Mouse (Mus musculus): ENCODE measurements around the gene Prr7. TPM values are rescaled to one million over a fixed set of nuclear protein-coding genes. Genes with fewer than 3 reads are reported as not detected.

The Prr7 gene
- polyA plus RNA-seq, 1 experiment from 2014 or later: 0.13 TPM

DNA sequence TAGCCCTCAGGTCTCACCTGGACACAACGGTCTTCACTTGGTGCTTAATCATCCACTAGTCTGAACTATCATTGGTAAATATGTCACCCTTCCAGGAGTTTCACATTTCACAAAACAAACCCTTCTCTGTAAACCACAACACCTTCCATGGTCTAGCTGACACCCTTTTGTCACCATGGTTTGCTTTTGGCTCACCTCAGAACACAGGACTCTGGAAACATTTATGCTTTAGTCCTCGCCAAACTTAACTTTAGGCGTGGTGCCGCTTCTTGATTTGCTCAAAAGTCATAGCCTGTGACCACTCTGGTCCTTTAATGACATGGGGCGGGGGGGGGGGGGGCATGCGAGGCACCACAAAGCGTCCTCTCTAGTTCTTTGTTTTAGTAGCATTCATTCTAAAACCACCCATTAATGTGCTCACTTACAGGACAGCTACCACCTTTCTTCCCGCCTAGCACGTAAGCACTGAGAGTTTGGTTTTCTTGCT lies 20.2 kb upstream of the Prr7 start:
- Histone ChIP-seq H3K4me2 (replicated peaks; ENCODE audit: low read depth) (peak overlapping the region; percentile 48), H3K4me3 (ENCODE audit: low read depth, low read length) (peak overlapping the region; percentile 64), H3K9me3 (ENCODE audit: control insufficient read depth, low read length) (no peaks in the 10 kb centered on the region), H3K27ac (replicated peaks) (peak overlapping the region; percentile 97), H3K4me1 (replicated peaks; ENCODE audit: control insufficient read depth, insufficient read depth) (no peaks in the 10 kb centered on the region; the same call in 1 of the 2 replicates), H3K36me3 (ENCODE audit: control insufficient read depth, insufficient read depth, low read length) (no peaks in the 10 kb centered on the region), H3K27me3 (ENCODE audit: control insufficient read depth, insufficient read depth, low read length) (no peaks in the 10 kb centered on the region), H3K9ac (ENCODE audit: low read length) (peak overlapping the region; percentile 68)
- WGBS: 30% methylated on average over 9 of the region's 9 CpGs
- ATAC-seq (ENCODE audit: low FRiP score, low TSS enrichment) (no peak), DNase-seq (ENCODE audit: low spot score) (no peak)
- TF ChIP-seq EP300 (optimal IDR thresholded peaks at IDR 0.05) (no peak), CTCF (IDR thresholded peaks at IDR 0.05; ENCODE audit: low read depth) (no peak)

DNA sequence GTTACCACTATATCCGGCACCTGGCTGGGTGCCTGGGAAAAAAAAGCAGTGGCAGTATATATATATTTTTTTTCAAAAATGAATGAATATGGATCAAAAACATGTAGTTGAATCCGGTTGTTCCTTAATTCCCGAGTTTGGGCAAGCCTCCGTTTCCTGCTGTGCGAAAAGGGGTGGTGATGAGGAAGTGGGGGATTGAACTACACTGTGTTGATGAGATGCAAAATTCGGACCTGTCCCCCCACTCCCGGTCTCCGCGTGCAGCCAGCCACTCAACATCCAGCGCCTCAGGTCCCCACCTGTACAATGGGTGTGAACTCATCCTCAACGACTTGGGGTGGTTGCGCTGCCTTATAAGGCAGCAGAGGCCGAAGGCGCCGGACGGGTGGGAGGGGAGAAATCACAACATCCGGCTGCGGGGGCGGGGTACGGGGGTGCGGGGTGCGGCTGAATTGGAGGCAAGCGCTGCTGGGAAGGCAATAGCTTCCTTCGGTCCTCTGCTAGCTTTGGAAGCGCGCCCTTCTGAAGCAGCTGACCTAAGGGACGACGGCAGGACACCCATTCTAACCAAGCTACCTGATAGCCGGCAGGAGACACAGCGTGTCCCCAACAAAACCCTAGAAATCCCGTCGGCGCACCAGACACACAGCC lies 19.7 kb upstream of the Prr7 start:
- peak overlapping the region; percentile 68 for H3K9ac ChIP-seq (ENCODE audit: low read length)

DNA sequence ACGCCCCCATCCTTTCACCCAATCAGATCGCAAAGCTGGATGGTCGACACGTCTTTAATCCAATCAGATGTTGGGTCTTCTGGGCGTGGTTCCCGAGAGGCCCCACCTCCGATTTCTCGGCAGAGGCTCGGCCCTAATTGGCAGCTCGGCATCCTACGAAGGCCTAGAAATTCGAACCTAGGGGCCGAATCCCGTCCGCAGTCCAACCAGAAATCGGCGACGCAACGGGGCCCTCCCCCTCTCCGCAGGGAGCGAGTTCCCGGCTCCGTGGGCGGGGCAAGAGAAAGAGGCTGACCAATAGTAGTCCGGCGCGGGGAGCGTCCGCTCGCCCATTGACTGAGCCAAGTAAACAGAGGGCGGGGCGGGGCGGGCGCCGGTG lies 19.1 kb upstream of the Prr7 start, which contains the start of gene Grk6:
Gene Grk6, plus strand, starts transcription at position 136 of the 379 bp plus-strand sequence.
- ATAC-seq (ENCODE audit: low FRiP score, low TSS enrichment) (peak; percentile 97), DNase-seq (ENCODE audit: low spot score) (peak; percentile 100)
- Histone ChIP-seq H3K9ac (ENCODE audit: low read length) (peak within 1 kb of the TSS; percentile 85), H3K4me2 (replicated peaks; ENCODE audit: low read depth) (peak within 1 kb of the TSS; percentile 73), H3K4me1 (replicated peaks; ENCODE audit: control insufficient read depth, insufficient read depth) (no peaks in the 10 kb centered on the region; the same call in 1 of the 2 replicates), H3K9me3 (ENCODE audit: control insufficient read depth, low read length) (no peaks in the 10 kb centered on the region), H3K36me3 (ENCODE audit: control insufficient read depth, insufficient read depth, low read length) (no peaks in the 10 kb centered on the region), H3K4me3 (ENCODE audit: low read depth, low read length) (peak within 1 kb of the TSS; percentile 64), H3K27ac (replicated peaks) (peak within 1 kb of the TSS; percentile 97), H3K27me3 (ENCODE audit: control insufficient read depth, insufficient read depth, low read length) (no peaks in the 10 kb centered on the region)
- TF ChIP-seq CTCF (IDR thresholded peaks at IDR 0.05; ENCODE audit: low read depth): no peak
- no peak for TF ChIP-seq EP300 (optimal IDR thresholded peaks at IDR 0.05)
- 0% methylated on average over 31 of the region's 35 CpGs for WGBS

More for the DNA sequence above, 19.7 kb upstream of the Prr7 start:
- Histone ChIP-seq H3K27ac (replicated peaks) (peak overlapping the region; percentile 97), H3K9me3 (ENCODE audit: control insufficient read depth, low read length) (no peaks in the 10 kb centered on the region), H3K36me3 (ENCODE audit: control insufficient read depth, insufficient read depth, low read length) (no peaks in the 10 kb centered on the region), H3K27me3 (ENCODE audit: control insufficient read depth, insufficient read depth, low read length) (no peaks in the 10 kb centered on the region), H3K4me1 (replicated peaks; ENCODE audit: control insufficient read depth, insufficient read depth) (no peaks in the 10 kb centered on the region; the same call in 1 of the 2 replicates), H3K4me2 (replicated peaks; ENCODE audit: low read depth) (peak overlapping the region; percentile 48), H3K4me3 (ENCODE audit: low read depth, low read length) (peak overlapping the region; percentile 64)
- TF ChIP-seq EP300 (optimal IDR thresholded peaks at IDR 0.05) (no peak), CTCF (IDR thresholded peaks at IDR 0.05; ENCODE audit: low read depth) (no peak)
- ATAC-seq (ENCODE audit: low FRiP score, low TSS enrichment) (peak; percentile 72), DNase-seq (ENCODE audit: low spot score) (no peak)
- WGBS: 2% methylated on average over 33 of the region's 33 CpGs

DNA sequence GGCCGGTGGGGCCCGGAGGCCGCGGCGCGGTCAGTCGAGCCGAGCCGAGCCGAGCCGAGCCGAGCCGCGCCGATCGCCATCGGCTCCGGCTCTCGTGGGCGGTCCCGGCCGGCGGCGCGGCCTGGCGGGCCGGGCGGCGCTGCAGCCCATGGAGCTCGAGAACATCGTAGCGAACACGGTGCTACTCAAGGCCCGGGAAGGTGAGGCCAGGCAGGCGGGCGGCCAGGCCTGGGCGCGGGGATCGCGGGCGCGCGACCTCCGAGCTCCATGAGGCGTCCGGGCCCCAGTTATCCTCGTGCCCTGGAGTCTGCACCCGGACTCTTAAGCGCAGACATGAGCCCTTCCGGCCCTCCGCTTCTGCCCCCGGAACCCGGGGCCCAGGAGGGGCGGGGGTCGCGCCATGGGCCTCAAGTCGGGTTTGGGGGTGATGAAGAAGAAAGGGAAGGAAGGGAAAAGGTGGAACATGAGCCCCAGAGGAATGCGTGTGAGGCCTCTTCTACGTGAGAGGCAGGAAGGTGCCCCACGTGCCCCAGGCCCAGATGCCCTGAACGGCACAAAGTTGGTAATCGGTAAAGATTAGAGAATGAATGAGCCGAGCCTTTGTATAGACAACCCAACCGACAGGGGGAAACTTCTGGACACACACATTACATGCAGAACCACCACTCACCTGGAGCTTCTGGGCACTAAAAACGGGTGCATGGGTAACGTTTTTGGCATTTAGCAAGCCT lies 18.5 kb upstream of the Prr7 start:
- no peaks in the 10 kb centered on the region for H3K9me3 ChIP-seq (ENCODE audit: control insufficient read depth, low read length)
- H3K36me3 ChIP-seq (ENCODE audit: control insufficient read depth, insufficient read depth, low read length): peaks cover under 1% of the 10 kb centered on the region; the same call in 1 of the 2 replicates
- TF ChIP-seq CTCF (IDR thresholded peaks at IDR 0.05; ENCODE audit: low read depth): 0 out of 2 replicates have a peak, but pooled peaks have one; percentile 17
- no peak for TF ChIP-seq EP300 (optimal IDR thresholded peaks at IDR 0.05)
- H3K27ac ChIP-seq (replicated peaks): peak overlapping the region; percentile 97
- H3K4me1 ChIP-seq (replicated peaks; ENCODE audit: control insufficient read depth, insufficient read depth): no peaks in the 10 kb centered on the region; the same call in 1 of the 2 replicates
- no peaks in the 10 kb centered on the region for H3K27me3 ChIP-seq (ENCODE audit: control insufficient read depth, insufficient read depth, low read length)
- no peak for DNase-seq (ENCODE audit: low spot score)
- 1% methylated on average over 64 of the region's 66 CpGs for WGBS
- peak overlapping the region; percentile 73 for H3K4me2 ChIP-seq (replicated peaks; ENCODE audit: low read depth)
- ATAC-seq (ENCODE audit: low FRiP score, low TSS enrichment): no peak
- H3K4me3 ChIP-seq (ENCODE audit: low read depth, low read length): peak overlapping the region; percentile 64
- peak overlapping the region; percentile 85 for H3K9ac ChIP-seq (ENCODE audit: low read length)

DNA sequence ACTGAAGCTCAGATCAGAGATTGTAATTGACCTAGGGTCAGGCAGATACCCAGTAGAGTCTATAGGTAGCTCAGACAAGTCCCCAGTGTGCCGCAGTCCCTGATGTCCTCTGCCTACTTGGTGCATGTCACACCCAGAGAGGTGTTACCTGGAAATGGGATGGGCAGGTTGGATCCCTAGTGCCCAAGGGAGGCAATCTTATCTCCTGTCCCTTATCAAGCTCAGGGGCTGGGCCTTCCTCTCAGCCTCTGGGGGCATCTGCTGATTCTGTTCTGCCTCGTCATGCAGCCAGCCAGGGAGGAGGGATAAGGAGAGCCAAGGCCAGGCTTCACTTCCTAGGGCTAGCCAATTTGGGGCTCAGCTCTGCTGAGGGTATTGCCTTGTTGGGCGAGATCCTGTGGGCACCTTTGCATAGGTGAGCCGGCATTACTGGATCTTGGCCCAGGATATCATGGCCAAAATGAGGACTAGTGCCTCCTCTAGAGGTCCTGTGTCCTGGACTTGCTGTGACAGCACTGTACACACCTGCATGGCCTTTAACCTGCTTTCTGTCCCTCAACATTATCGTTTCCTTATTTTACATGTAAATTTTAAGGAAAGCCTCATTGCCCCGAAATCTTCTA lies 17.5 kb upstream of the Prr7 start:
- no peak for ATAC-seq (ENCODE audit: low FRiP score, low TSS enrichment)
- Histone ChIP-seq H3K9ac (ENCODE audit: low read length) (peak overlapping the region; percentile 85; the same call in 1 of the 2 replicates), H3K4me3 (ENCODE audit: low read depth, low read length) (peak overlapping the region; percentile 64)

More for the DNA sequence above, 17.5 kb upstream of the Prr7 start:
- Histone ChIP-seq H3K4me1 (replicated peaks; ENCODE audit: control insufficient read depth, insufficient read depth) (no peaks in the 10 kb centered on the region; the same call in 1 of the 2 replicates), H3K27me3 (ENCODE audit: control insufficient read depth, insufficient read depth, low read length) (no peaks in the 10 kb centered on the region), H3K9me3 (ENCODE audit: control insufficient read depth, low read length) (no peaks in the 10 kb centered on the region), H3K36me3 (ENCODE audit: control insufficient read depth, insufficient read depth, low read length) (peaks cover 9% of the 10 kb centered on the region), H3K4me2 (replicated peaks; ENCODE audit: low read depth) (peak overlapping the region; percentile 73), H3K27ac (replicated peaks) (no peak overlapping the region)
- TF ChIP-seq CTCF (IDR thresholded peaks at IDR 0.05; ENCODE audit: low read depth) (no peak), EP300 (optimal IDR thresholded peaks at IDR 0.05) (no peak)
- peak; percentile 24 for DNase-seq (ENCODE audit: low spot score)
- 65% methylated on average over 6 of the region's 6 CpGs for WGBS

All from stomach, postnatal 0 days (tissue).